Mouse (Mus musculus): Measurements from ENCODE around the gene Efcab3. TPM values are rescaled to one million over a fixed set of nuclear protein-coding genes. Genes with fewer than 3 reads are reported as not detected.

The Efcab3 gene
- 1.3 TPM for polyA plus RNA-seq (2015; fragmentation: Illumina TruSeq; extraction: RNeasy Lipid Tissue Mini Kit (QIAGEN cat#74804); ENCODE audit: low read depth, low replicate concordance)

DNA sequence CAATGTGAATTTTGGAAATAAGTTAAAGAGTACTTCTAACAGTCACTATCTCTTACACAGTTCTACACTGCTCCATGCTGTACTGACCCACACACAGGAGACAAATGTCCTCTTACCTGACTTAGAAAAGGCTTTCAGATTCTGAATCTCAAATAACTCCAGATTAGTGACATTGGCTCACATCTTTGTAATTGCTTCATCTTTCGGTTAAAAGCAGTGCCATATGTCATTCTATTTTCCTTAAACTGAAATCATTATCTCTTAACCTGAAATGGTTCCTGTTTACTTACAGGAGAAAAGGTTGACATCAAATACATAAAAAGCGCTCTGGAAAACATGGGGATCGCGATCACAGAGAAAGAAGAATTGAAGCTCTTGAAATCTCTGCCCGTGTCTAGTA, at the start of gene Efcab3:
Efcab3 (plus strand) TSS at position 301 of the 400 bp plus-strand sequence.

DNA sequence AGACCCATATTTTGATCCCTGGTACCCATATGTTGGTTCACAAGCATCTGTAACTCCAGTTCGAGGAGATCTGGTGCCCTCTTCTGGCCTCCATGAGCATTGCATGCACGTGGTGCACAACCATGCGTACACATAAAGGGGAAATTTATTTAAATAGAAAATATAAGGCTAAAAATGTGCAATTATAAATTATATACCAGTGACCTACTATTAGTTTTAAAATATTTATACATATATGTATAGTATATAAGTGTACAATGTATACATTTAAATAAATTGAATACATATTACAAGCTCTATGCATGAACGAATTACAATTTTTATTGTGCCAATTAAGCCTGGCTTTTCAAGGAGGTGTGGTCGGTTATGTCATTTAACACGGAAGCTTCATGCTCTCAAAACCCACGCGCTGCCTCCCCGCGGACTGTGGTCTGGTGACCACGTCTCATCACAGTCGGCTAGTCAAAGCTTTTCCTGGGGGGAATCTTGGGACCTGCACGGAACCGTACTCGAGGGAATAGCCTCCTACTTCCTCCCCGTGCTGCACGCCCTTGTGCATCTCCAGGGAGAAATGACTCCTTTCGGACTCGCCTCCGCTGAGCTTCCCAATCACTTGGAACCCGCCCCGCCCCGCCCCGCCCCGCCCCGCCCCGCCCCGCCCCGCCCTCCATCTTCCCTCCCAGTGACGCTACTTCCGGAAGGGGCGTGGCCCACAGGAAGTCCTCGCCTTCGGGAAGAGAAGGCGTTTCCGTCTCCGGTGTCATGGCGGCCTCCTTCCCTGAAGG, 62.5 kb downstream of the Efcab3 start, which contains the start of gene Mettl2:
Mettl2 (plus strand) TSS at position 691 of the 785 bp plus-strand sequence.

DNA sequence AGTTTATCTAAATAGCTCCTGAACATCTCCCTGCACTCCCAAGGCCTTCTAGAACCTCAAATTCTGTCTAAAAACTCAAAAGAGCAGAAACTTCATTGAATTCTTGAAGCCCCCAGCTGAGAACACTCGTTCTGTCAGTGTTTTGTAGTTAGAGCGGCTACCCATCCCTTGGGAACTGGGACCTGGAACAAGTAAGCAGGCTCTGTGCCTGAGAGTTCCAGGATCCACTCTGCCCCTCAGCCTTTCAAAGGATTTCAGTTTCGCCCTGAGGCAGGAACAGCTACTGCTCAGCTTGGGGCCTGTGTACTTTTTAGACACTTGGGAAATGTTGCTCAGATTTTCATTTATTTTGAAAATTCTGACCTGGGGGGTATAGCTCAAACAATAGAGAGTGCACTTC, 83.2 kb downstream of the Efcab3 start, which contains the start of gene Gm10842:
Gm10842 (plus strand) TSS at position 301 of the 400 bp plus-strand sequence.

Other genes with a start within 250 kb of the Efcab3 start
- 21.9 TPM for gene Mettl2, start 62.8 kb downstream of the Efcab3 start, polyA plus RNA-seq (2015; fragmentation: Illumina TruSeq; extraction: RNeasy Lipid Tissue Mini Kit (QIAGEN cat#74804); ENCODE audit: low read depth, low replicate concordance)
- gene Gm10842, start 83.3 kb downstream of the Efcab3 start, polyA plus RNA-seq (2015; fragmentation: Illumina TruSeq; extraction: RNeasy Lipid Tissue Mini Kit (QIAGEN cat#74804); ENCODE audit: low read depth, low replicate concordance) = not detected
- gene Tlk2, start 115.2 kb downstream of the Efcab3 start, polyA plus RNA-seq (2015; fragmentation: Illumina TruSeq; extraction: RNeasy Lipid Tissue Mini Kit (QIAGEN cat#74804); ENCODE audit: low read depth, low replicate concordance) = 49.5 TPM
- gene Mrc2, start 229.1 kb downstream of the Efcab3 start, polyA plus RNA-seq (2015; fragmentation: Illumina TruSeq; extraction: RNeasy Lipid Tissue Mini Kit (QIAGEN cat#74804); ENCODE audit: low read depth, low replicate concordance) = 2.3 TPM